ENCODE assay signal across 8 mouse cellular contexts in genomic region chr5:66077416-66077815, GRCm38 (mm10).
A peak's percentile ranks its signal among the peaks of the same experiment; 100 is the strongest.
DNase-seq lines count a peak whose midpoint lies in the region; ATAC-seq and TF ChIP-seq lines count a peak whose summit lies in the region.

No protein-coding gene starts in this region.

- H3K27me3 ChIP-seq in hindbrain, postnatal 0 days (ENCODE audit: insufficient read depth, low read length) = no peaks in the 10 kb centered on the region
- no peaks in the 10 kb centered on the region for H3K27me3 ChIP-seq in hindbrain, embryonic 10.5 days (ENCODE audit: insufficient read depth, poor library complexity, severe bottlenecking)
- H3K27me3 ChIP-seq in intestine, postnatal 0 days (replicated peaks; ENCODE audit: control insufficient read depth, insufficient read depth, low read length) = no peaks in the 10 kb centered on the region
- no peaks in the 10 kb centered on the region for H3K27me3 ChIP-seq in lung, embryonic 14.5 days (ENCODE audit: insufficient read depth, low read length)
- H3K27me3 ChIP-seq in thymus, adult 2 months (ENCODE audit: control insufficient read depth, insufficient read depth, low read length) = no peaks in the 10 kb centered on the region
- H3K27me3 ChIP-seq in hindbrain, embryonic 13.5 days = no peaks in the 10 kb centered on the region

- no peaks in the 10 kb centered on the region for H3K9me3 ChIP-seq in hindbrain, postnatal 0 days (ENCODE audit: low read length)
- no peaks in the 10 kb centered on the region for H3K9me3 ChIP-seq in hindbrain, embryonic 10.5 days
- H3K9me3 ChIP-seq in intestine, postnatal 0 days (ENCODE audit: control insufficient read depth) = no peaks in the 10 kb centered on the region
- H3K9me3 ChIP-seq in lung, embryonic 14.5 days (ENCODE audit: low read depth, low read length) = no peaks in the 10 kb centered on the region
- H3K9me3 ChIP-seq in hindbrain, embryonic 13.5 days = no peaks in the 10 kb centered on the region

- no peak overlapping the region for H3K9ac ChIP-seq in hindbrain, postnatal 0 days (replicated peaks; ENCODE audit: low read length)
- peak overlapping the region; percentile 19 for H3K9ac ChIP-seq in intestine, postnatal 0 days (ENCODE audit: low read depth, low read length)
- no peak overlapping the region for H3K9ac ChIP-seq in lung, embryonic 14.5 days
- no peak overlapping the region for H3K9ac ChIP-seq in hindbrain, embryonic 13.5 days

- H3K4me2 ChIP-seq in hindbrain, postnatal 0 days (ENCODE audit: low read depth, low read length) = no peak overlapping the region
- H3K4me2 ChIP-seq in intestine, postnatal 0 days (replicated peaks; ENCODE audit: low read depth) = peak overlapping the region; percentile 58
- H3K4me2 ChIP-seq in lung, embryonic 14.5 days = peak overlapping the region; percentile 30
- H3K4me2 ChIP-seq in hindbrain, embryonic 13.5 days = no peak overlapping the region

- no peak overlapping the region for H3K4me3 ChIP-seq in hindbrain, postnatal 0 days (ENCODE audit: low read length)
- H3K4me3 ChIP-seq in hindbrain, embryonic 10.5 days = no peak overlapping the region
- H3K4me3 ChIP-seq in intestine, postnatal 0 days (ENCODE audit: low read depth, low read length) = peak overlapping the region; percentile 9; the same call in 1 of the 2 replicates
- no peak overlapping the region for H3K4me3 ChIP-seq in lung, embryonic 14.5 days (ENCODE audit: low read depth, low read length)
- H3K4me3 ChIP-seq in thymus, adult 2 months (ENCODE audit: control insufficient read depth, insufficient read depth, low read length) = no peak overlapping the region
- no peak overlapping the region for H3K4me3 ChIP-seq in hindbrain, embryonic 13.5 days

- TF ChIP-seq CTCF in hindbrain, postnatal 0 days (IDR thresholded peaks at IDR 0.05; ENCODE audit: low read depth) = no peak
- TF ChIP-seq CTCF in intestine, postnatal 0 days (IDR thresholded peaks at IDR 0.05; ENCODE audit: low read depth) = peak; percentile 17; the same call in 1 of the 2 replicates
- no peak for TF ChIP-seq CTCF in lung, embryonic 14.5 days (IDR thresholded peaks at IDR 0.05; ENCODE audit: low read depth)
- TF ChIP-seq CTCF in thymus, adult 2 months (IDR thresholded peaks at IDR 0.05; ENCODE audit: borderline replicate concordance, control insufficient read depth, extremely low read depth, insufficient read depth, low read length, poor library complexity) = no peak

- no peaks in the 10 kb centered on the region for H3K36me3 ChIP-seq in hindbrain, postnatal 0 days (ENCODE audit: insufficient read depth, low read length)
- H3K36me3 ChIP-seq in hindbrain, embryonic 10.5 days = no peaks in the 10 kb centered on the region
- no peaks in the 10 kb centered on the region for H3K36me3 ChIP-seq in intestine, postnatal 0 days (ENCODE audit: control insufficient read depth, insufficient read depth)
- H3K36me3 ChIP-seq in lung, embryonic 14.5 days (ENCODE audit: insufficient read depth) = no peaks in the 10 kb centered on the region
- no peaks in the 10 kb centered on the region for H3K36me3 ChIP-seq in thymus, adult 2 months (ENCODE audit: control insufficient read depth, insufficient read depth, low read length)
- no peaks in the 10 kb centered on the region for H3K36me3 ChIP-seq in hindbrain, embryonic 13.5 days

- TF ChIP-seq POLR2A in thymus, adult 2 months (IDR thresholded peaks at IDR 0.05; ENCODE audit: control insufficient read depth, extremely low read depth, insufficient read depth, low read length, poor library complexity) = no peak

- ATAC-seq in hindbrain, postnatal 0 days = no peak
- ATAC-seq in intestine, postnatal 0 days = no peak
- ATAC-seq in lung, embryonic 14.5 days (ENCODE audit: insufficient read depth) = peak; percentile 64
- no peak for ATAC-seq in hindbrain, embryonic 13.5 days (ENCODE audit: low FRiP score)

- WGBS in hindbrain, postnatal 0 days = 31% methylated on average over 10 of the region's 10 CpGs
- 47% methylated on average over 10 of the region's 10 CpGs for WGBS in hindbrain, embryonic 10.5 days
- 16% methylated on average over 10 of the region's 10 CpGs for WGBS in intestine, postnatal 0 days
- 7% methylated on average over 10 of the region's 10 CpGs for whole genome bisulfite sequencing in lung, embryonic 14.5 days
- 3% methylated on average over 10 of the region's 10 CpGs for WGBS in thymus, adult 2 months
- WGBS in hindbrain, embryonic 13.5 days = 46% methylated on average over 10 of the region's 10 CpGs

- DNase-seq in hindbrain, postnatal 0 days (ENCODE audit: low spot score) = peak; percentile 23
- DNase-seq in hindbrain, embryonic 10.5 days (ENCODE audit: low spot score) = no peak
- DNase-seq in gastrocnemius, adult 8-10 months (ENCODE audit: low spot score in 2 of 2) = peak; percentile 41 to 51
- peak; percentile 69 for DNase-seq in lung, embryonic 14.5 days
- peak; percentile 62 for DNase-seq in thymus, adult 2 months
- no peak for DNase-seq in layer of hippocampus, adult 18-20 months (ENCODE audit: low spot score in 2 of 2)

- H3K27ac ChIP-seq in hindbrain, postnatal 0 days = no peak overlapping the region
- no peak overlapping the region for H3K27ac ChIP-seq in hindbrain, embryonic 10.5 days
- H3K27ac ChIP-seq in intestine, postnatal 0 days (ENCODE audit: low read depth, low read length) = peak overlapping the region; percentile 86
- H3K27ac ChIP-seq in lung, embryonic 14.5 days (ENCODE audit: low read depth) = peak overlapping the region; percentile 62
- peak overlapping the region; percentile 28; the same call in 1 of the 2 replicates for H3K27ac ChIP-seq in thymus, adult 2 months (ENCODE audit: control insufficient read depth, insufficient read depth, low read length)
- H3K27ac ChIP-seq in hindbrain, embryonic 13.5 days = no peak overlapping the region

- no peaks in the 10 kb centered on the region for H3K4me1 ChIP-seq in hindbrain, postnatal 0 days (ENCODE audit: insufficient read depth, low read length)
- peaks cover 4% of the 10 kb centered on the region; the same call in 1 of the 2 replicates for H3K4me1 ChIP-seq in hindbrain, embryonic 10.5 days (replicated peaks)
- peaks cover 3% of the 10 kb centered on the region; the same call in 1 of the 2 replicates for H3K4me1 ChIP-seq in intestine, postnatal 0 days (replicated peaks; ENCODE audit: control insufficient read depth, insufficient read depth, low read length)
- H3K4me1 ChIP-seq in lung, embryonic 14.5 days (ENCODE audit: insufficient read depth) = peaks cover 5% of the 10 kb centered on the region; the same call in 1 of the 2 replicates
- H3K4me1 ChIP-seq in thymus, adult 2 months (replicated peaks; ENCODE audit: control insufficient read depth, insufficient read depth, low read length) = peaks cover 41% of the 10 kb centered on the region
- no peaks in the 10 kb centered on the region for H3K4me1 ChIP-seq in hindbrain, embryonic 13.5 days (replicated peaks)

Comparison
In these comparisons a context has a peak if more than half of its experiments do, and no peak if none do; other contexts are left out.
1. DNase-seq: peak in hindbrain, postnatal 0 days (single experiment), gastrocnemius, adult 8-10 months (2 of 2), lung, embryonic 14.5 days (single experiment) and thymus, adult 2 months (single experiment); none in hindbrain, embryonic 10.5 days (single experiment) and layer of hippocampus, adult 18-20 months (0 of 2).
2. H3K27ac ChIP-seq: peak in intestine, postnatal 0 days (single experiment), lung, embryonic 14.5 days (single experiment) and thymus, adult 2 months (single experiment); none in hindbrain, postnatal 0 days (single experiment), hindbrain, embryonic 10.5 days (single experiment) and hindbrain, embryonic 13.5 days (single experiment).
3. H3K4me2 ChIP-seq: peak in intestine, postnatal 0 days (single experiment) and lung, embryonic 14.5 days (single experiment); none in hindbrain, postnatal 0 days (single experiment) and hindbrain, embryonic 13.5 days (single experiment).